Mouse (Mus musculus) fibroblast of lung, adult 2 months (primary cell): ENCODE measurements around the gene Defa22.
"Not testable (repeated sequence)": the region's sequence is repeated elsewhere in the genome, so short reads cannot be mapped to it uniquely, and the experiment has no call there.

Experiments
- DNase-seq: peaks from one replicate; pipeline ENCODE4 v3.0.0-alpha.2; 2011; ENCODE audit warnings: low read depth

The Defa22 gene

GRCm38 (mm10) chr8:21161977-21162376 lies at the start of gene Defa22:
Gene Defa22, plus strand, starts transcription at chr8:21162277.
- DNase-seq = not testable (repeated sequence)

- not testable (repeated sequence) for DNase-seq
These were observed 27.7 kb upstream of the Defa22 start, which contains the start of gene Defa30 for GRCm38 (mm10) chr8:21134342-21134741. Gene Defa30, plus strand, starts transcription at chr8:21134642.

GRCm38 (mm10) chr8:21191314-21191713 lies 29.2 kb downstream of the Defa22 start, which contains the start of gene Defa31:
Gene Defa31, plus strand, starts transcription at chr8:21191614.
- DNase-seq = not testable (repeated sequence)

GRCm38 (mm10) chr8:21201261-21201660 lies 39.2 kb downstream of the Defa22 start, which contains the start of gene Gm15293:
Gene Gm15293, plus strand, starts transcription at chr8:21201561.
- not testable (repeated sequence) for DNase-seq
